Mouse (Mus musculus): ENCODE results near the gene Selenoo.

DNA sequence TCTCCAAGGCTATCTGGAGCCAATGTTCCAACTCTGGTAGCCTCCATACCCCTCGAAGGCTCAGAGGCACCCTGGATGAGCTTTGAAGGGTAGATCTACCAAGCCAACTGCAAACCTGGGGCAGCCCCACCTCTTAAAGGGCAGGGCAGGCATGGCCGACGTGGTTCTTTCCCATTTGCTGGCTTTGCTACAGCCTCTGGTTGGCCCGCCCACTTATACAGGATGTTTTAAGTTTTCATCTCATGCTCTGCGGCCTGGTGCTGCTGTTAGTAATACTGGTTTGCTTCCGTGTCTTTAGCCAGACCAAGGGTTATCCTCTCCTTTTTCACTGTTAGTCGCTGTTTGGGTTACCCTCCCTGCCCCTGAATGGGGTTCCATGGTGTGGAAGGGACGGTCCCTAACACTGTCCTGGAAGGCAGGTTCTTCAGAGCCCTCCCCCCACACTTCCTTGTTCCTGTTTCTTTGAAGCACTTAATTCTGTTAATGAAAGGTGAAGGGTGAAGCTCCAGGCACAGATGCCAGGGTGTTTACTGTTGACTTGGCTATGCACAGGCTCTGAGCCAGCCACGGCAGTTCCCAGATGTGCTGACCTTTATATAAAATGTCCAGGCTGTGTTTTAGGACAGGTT is 10.6 kb upstream of the Selenoo start:
- TF ChIP-seq CTCF (IDR thresholded peaks at IDR 0.05; ENCODE audit: low read depth, low read length) (no peak), POLR2A (IDR thresholded peaks at IDR 0.05; ENCODE audit: borderline replicate concordance, low read depth, low read length) (no peak)

Measured in bone marrow macrophage, adult 2 months (primary cell).